Mouse (Mus musculus) left cerebral cortex, adult 2 months (tissue): ENCODE measurements around the gene Ogdh. TPM values are rescaled to one million over a fixed set of nuclear protein-coding genes. Genes with fewer than 3 reads are reported as not detected.
"Not testable (repeated sequence)": the region's sequence is repeated elsewhere in the genome, so short reads cannot be mapped to it uniquely, and the experiment has no call there.

Source experiments
- DNase-seq, 2 experiments: peaks; one replicate each; pipeline ENCODE4 v3.0.0; 2021 to 2022; ENCODE audit warnings: low spot score in 2 of 2, mixed read lengths in 1 of 2; ENCODE audit errors: extremely low spot score in 1 of 2
- H3K27ac ChIP-seq: fragments of 200-600 bp; 2 replicates; pipeline ENCODE4 v1.8.1; 2022
- H3K4me3 ChIP-seq: fragments of 200-600 bp; 2 replicates; pipeline ENCODE4 v1.8.1; 2022
- CTCF ChIP-seq: fragments of 200-600 bp; IDR thresholded peaks from 2 replicates; pipeline ENCODE4 v1.8.1; 2022; ENCODE audit warnings: antibody characterized with exemption, mild to moderate bottlenecking, moderate library complexity
- intact Hi-C: fragments of 180-260 bp; cut with DNase I; formaldehyde crosslinking; loops from one replicate; pipeline ENCODE4 v1.15.1; 2025
- total RNA-seq, 2 experiments: library from RNA; stranded (reverse); gene quantifications; 2 replicates each; pipeline ENCODE4 v1.2.3; 2021

Ogdh gene
- total RNA-seq, 2 experiments from 2014 or later, result 232 to 245 TPM

- no peak for TF ChIP-seq CTCF
- no peak overlapping the region for H3K4me3 ChIP-seq
- no peak for DNase-seq
- intact Hi-C loops, result no loop called here
- H3K27ac ChIP-seq, result no peak overlapping the region
These were observed 43.9 kb downstream of the Ogdh start for GRCm38 (mm10) chr11:6335321-6335720.

DNA sequence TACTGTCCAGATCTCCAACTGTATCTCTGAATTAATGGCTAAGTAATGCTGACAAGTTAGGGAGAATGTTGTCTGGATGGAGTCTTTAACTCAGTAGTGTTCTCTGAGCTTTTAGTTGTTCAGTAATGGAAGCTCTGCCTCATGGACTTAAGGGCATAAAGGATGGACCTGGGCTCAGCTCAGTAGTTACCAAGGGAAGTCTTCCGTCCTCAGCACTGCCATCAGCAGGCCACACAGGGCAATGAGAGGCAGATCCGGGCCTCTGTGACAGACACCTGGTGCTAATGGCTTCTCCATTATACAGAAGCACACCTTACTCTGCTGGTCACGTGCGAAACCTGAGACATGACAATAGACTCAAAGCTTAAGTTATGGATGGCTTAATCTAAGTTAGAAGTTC, 45.3 kb downstream of the Ogdh start:
- Histone ChIP-seq H3K27ac (no peak overlapping the region), H3K4me3 (no peak overlapping the region)
- DNase-seq, result no peak
- intact Hi-C loops, result no loop called here
- no peak for TF ChIP-seq CTCF

GRCm38 (mm10) chr11:6345956-6346355, 54.5 kb downstream of the Ogdh start:
- DNase-seq, result no peak
- TF ChIP-seq CTCF, result no peak
- intact Hi-C loops, result no loop called here
- no peak overlapping the region for H3K4me3 ChIP-seq
- H3K27ac ChIP-seq, result no peak overlapping the region

GRCm38 (mm10) chr11:6346966-6347365, 55.5 kb downstream of the Ogdh start:
- intact Hi-C loops, result no loop called here
- Histone ChIP-seq H3K4me3 (no peak overlapping the region), H3K27ac (no peak overlapping the region)
- TF ChIP-seq CTCF, result no peak
- DNase-seq, result no peak

DNA sequence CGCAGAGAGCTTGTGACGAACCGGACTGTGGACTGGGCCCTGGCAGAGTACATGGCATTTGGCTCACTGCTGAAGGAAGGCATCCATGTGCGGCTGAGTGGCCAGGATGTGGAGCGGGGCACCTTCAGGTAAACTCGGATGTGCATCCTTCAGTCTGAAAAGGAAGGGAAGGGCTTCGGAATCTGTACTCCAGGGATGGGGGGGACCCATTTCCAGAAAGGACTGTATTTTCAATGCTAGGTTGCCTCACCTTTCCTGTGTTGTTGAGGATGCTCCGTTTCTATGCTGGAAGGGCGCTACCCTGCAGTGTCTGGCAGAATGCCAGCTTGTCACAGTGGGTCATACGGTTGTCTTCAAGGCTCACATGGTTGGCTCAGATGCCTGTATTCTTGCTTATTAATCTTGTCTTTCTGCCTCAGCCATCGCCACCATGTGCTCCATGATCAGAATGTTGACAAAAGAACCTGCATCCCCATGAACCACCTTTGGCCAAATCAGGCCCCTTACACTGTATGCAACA, 57.3 kb downstream of the Ogdh start:
- TF ChIP-seq CTCF, result no peak
- no peak for DNase-seq
- Histone ChIP-seq H3K27ac (no peak overlapping the region), H3K4me3 (no peak overlapping the region)
- intact Hi-C loops, result no loop called here

DNA sequence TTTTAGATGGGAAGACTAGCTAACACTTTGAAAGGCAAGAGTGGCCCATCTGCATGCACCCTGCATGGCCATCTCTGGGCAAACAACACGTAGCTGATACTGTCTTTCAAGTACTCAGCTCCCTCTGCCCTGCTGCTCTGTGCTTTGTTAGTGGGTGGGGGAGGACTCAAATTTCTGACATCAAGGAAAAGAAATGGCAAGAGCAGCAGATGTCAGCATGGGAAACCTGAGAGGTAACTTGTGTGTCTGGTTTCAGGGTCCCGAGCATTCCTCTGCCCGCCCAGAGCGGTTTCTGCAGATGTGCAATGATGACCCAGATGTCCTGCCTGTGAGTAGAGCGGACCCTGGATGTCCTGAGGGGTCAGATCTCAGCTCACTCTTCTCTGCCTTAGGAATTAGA, 58.2 kb downstream of the Ogdh start:
- no peak for DNase-seq
- TF ChIP-seq CTCF, result no peak
- no peak overlapping the region for H3K27ac ChIP-seq
- no peak overlapping the region for H3K4me3 ChIP-seq
- intact Hi-C loops, result no loop called here

DNA sequence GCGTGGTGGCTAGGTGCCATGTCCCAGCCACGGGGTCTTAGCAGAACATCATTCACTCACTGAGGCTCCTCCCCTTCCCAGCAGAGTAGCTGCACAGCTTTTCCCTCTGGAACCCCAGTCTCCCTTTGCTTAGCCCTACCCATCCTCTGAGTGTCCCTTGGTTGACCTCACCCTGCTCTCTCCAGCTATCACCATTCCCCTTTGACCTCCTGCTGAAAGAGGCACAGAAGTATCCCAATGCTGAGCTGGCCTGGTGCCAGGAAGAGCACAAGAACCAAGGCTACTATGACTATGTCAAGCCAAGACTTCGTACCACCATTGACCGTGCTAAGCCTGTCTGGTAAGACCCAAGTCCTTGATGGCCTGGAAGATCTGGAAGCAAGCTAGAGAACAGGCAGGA, 63.7 kb downstream of the Ogdh start:
- DNase-seq, result no peak
- H3K4me3 ChIP-seq, result no peak overlapping the region
- intact Hi-C loops, result no loop called here
- TF ChIP-seq CTCF, result no peak
- no peak overlapping the region for H3K27ac ChIP-seq

DNA sequence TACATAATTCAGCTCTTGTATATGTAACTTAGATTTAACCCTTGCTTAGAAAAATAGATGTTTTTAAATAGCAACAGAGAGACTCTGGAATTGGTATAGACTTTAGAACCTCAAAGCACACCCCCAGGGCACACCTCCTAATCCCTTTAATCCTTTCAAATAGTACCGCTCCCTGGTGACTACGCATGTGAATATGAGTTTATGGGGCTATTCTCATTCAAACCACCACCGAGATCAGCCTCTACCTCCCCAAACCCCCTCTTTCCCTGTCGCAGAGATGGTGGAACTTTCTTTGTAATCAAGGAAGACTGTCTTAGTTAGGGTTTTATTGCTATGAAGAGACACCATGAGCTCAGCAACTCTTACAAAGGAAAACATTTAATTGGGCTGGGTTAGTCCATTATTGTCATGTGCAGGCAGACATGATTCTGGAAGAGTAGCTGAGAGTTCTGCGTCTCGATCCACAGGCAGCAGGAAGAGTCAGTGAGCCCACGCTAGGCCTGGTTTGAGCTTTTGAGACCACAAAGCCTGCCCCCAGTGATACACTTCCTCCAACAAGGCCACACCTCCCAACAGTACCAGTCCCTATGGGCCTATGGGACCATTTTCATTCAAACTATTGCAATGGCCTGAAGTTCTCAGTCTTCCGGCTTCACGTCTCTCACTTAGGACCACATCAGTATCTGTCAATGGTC, 73.3 kb downstream of the Ogdh start:
- no peak for TF ChIP-seq CTCF
- Histone ChIP-seq H3K4me3 (no peak overlapping the region), H3K27ac (no peak overlapping the region)
- DNase-seq, result no peak
- intact Hi-C loops, result no loop called here

GRCm38 (mm10) chr11:6365885-6366284, 74.5 kb downstream of the Ogdh start:
- DNase-seq, result peak; percentile 37 to 68
- Histone ChIP-seq H3K4me3 (no peak overlapping the region), H3K27ac (no peak overlapping the region)
- intact Hi-C loops, result loop anchor here (2.0 kb wide), 1 partner anchor 45 kb away; no protein-coding TSS in a partner anchor
- peak; percentile 71 for TF ChIP-seq CTCF

DNA sequence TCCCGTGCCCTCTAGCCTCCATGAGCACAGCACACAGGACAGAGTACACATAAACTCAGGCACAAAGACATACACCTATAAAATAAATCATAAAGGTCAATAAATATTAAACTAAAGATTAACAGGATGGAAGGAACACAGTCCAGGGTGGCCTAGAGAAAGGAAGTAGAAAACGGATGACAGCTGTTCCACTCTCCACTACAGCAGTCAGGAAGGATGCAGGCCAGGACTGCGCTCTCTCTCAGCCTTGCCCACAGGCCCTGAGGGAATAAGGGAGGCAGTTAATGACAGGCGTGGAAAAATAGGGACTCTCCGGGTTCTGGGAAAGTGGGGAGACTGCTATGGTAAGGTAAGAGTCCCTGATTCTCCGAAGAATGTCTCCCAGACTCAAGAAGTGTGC, 75.0 kb downstream of the Ogdh start:
- intact Hi-C loops, result loop anchor here (2.0 kb wide), 1 partner anchor 44 kb away; no protein-coding TSS in a partner anchor
- no peak for TF ChIP-seq CTCF
- no peak overlapping the region for H3K27ac ChIP-seq
- no peak overlapping the region for H3K4me3 ChIP-seq
- DNase-seq, result no peak

GRCm38 (mm10) chr11:6367156-6367555, 75.7 kb downstream of the Ogdh start:
- no peak for DNase-seq
- TF ChIP-seq CTCF, result no peak
- H3K4me3 ChIP-seq, result no peak overlapping the region
- no peak overlapping the region for H3K27ac ChIP-seq
- intact Hi-C loops, result loop anchor here (2.0 kb wide), 1 partner anchor 44 kb away; no protein-coding TSS in a partner anchor

DNA sequence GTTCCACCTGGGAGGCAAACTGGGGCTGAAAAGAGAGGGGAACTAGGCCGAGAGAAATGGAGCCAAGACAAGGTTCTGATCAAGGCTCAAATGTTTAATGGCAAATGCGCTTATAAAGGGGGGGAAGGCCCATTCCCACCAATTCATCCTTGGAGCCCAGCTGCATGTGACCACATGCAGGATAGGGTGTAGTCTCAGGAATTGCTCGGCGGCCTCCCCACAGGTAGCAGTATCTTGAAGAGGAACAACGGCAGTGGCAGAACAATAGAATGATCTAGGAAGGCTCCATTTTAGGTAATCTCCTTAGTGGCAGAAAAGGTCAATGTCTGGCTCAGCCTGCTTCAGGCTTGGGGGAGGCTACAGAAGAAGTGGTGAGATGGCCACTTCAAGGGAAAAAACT, 76.6 kb downstream of the Ogdh start:
- intact Hi-C loops, result loop anchor here (2.0 kb wide), 1 partner anchor 43 kb away; no protein-coding TSS in a partner anchor
- H3K27ac ChIP-seq, H3K4me3 ChIP-seq, DNase-seq: not testable (repeated sequence)
